Mouse (Mus musculus): Measurements from ENCODE around the gene Stpg4.

Stpg4 gene

DNA sequence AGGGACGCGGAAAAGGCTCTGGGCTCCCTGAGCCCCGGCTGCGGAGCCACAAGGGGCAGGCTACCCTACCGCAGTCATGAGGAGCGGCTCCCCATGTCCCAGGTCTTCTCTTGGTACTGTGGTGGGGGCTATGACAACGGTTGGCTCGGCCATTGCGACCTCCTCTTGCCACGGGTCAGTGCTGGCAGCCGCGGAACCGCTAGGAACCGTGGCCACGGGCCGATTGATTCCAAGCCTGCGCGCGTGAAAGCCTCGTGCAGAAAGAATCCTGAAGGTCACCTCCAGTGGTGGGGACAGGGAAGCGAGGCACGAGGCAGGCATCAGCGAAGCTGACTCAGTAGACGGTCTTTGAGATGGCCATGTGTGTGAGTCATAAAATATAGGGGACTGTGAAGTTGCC, at the start of gene Stpg4:
Stpg4 (minus strand) TSS at position 231 of the 400 bp plus-strand sequence.
- in situ Hi-C loops (cut with MboI, MseI): no loop called here

- in situ Hi-C loops (cut with MboI, MseI): no loop called here
Measured at GRCm38 (mm10) chr17:87475356-87475755, 47.8 kb upstream of the Stpg4 start.

DNA sequence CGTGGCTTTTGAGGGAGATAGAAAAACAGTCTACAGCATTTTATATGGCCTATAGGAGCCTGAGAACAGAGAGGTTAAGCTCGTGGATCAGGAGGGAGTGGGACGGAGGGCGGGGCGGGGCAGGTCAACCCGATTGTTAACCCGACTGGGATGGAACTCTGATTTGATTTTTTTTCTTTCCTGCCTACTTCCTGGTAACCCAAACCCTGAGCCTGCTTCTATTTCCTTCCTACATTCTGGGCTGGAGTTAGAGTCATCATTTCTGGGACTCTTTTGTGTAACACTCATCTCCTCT, 46.9 kb upstream of the Stpg4 start:
- in situ Hi-C loops (cut with MboI, MseI): no loop called here

GRCm38 (mm10) chr17:87473736-87474500, 46.4 kb upstream of the Stpg4 start:
- in situ Hi-C loops (cut with MboI, MseI): no loop called here

DNA sequence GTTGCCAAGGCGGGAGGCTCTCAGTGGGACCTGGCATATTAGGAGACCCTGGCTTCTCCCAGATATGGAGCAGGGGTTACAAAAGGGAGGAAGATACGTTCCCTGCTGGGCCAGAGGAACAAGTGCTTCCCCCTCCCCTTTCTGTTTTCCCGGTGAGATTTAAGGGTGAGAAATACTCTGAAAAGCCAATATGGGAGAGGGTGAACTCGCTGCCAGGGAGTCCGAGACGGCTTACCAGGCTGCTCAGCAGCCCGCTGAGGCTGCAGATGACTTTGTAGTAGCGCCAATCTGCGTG, 45.8 kb upstream of the Stpg4 start:
- in situ Hi-C loops (cut with MboI, MseI): no loop called here

GRCm38 (mm10) chr17:87472879-87473278, 45.3 kb upstream of the Stpg4 start:
- in situ Hi-C loops (cut with MboI, MseI): no loop called here

DNA sequence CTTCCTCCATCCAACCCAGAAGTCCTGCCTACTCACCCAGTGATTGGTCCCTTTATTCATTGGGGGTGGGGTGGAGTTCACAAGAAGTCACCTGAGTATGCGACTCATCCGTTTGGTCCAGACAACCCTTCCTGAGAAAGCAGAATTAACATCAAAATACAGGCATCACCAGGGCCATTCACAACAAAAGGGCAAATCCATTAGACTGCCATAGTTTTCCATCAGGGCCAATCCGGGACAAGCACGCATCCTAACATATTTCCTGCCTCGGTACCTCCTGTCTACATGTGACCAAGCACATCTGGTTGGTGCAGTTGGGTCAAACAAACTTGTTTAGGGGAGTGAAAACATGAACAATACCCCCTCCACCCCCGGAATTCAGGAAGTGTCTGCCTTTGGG, 44.1 kb upstream of the Stpg4 start:
- in situ Hi-C loops (cut with MboI, MseI): no loop called here

GRCm38 (mm10) chr17:87470797-87471196, 43.3 kb upstream of the Stpg4 start:
- in situ Hi-C loops (cut with MboI, MseI): no loop called here

DNA sequence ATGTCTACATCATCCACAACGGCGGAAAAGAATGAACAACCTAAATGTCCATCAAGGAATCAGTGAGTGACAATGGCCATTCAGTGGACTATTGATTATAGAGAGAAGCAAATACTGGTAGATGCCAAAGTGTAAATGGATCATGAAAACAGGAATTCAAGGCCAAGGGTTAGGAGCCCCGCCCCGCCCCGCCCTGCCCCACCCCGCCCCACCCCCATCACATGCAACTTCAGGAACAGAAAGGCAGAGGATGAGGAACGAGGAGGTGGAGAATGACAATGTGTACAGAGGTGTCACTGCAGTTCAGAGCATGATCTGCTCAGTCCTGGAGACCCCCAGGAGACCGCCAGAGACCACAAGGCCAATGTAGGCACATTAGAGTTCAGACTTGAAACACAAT, 42.7 kb upstream of the Stpg4 start:
- in situ Hi-C loops (cut with MboI, MseI): no loop called here

DNA sequence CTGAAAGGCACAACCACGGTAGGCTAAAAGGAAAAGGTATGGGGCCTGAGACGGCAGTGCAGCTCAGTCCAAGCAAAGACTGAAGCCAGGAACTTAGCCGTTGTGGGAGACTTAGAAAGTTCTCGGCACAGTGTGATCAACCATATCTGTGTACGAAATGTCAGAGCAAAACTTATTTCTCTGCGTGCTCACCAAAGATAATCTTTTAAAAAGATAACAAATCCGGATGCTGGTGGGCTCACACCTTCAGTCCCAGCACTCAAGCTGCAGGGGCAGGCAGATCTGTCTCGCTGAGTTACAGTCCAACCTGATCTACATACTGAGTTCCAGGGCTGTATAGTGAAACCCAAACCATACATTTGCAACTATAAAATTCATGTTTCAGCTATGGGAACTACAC, 41.9 kb upstream of the Stpg4 start:
- in situ Hi-C loops (cut with MboI, MseI): no loop called here

DNA sequence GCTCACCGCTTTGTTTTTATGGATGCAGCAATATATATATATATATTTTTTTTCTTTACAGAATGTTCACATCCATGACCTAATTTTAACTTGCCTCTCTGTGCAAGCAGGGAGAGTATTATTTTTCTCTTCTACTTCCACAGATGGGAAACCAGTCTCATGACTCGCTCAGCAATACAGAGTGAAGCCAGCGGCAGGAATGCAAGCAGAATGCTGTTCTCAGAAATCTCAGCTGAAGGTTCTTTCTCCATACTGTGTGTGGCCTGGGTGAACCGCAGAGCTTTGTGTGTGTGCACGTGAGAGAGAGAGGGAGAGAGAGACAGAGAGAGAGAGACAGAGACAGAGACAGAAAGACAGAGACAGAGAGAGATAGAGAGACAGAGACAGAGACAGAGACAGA, 41.1 kb upstream of the Stpg4 start:
- in situ Hi-C loops (cut with MboI, MseI): no loop called here

DNA sequence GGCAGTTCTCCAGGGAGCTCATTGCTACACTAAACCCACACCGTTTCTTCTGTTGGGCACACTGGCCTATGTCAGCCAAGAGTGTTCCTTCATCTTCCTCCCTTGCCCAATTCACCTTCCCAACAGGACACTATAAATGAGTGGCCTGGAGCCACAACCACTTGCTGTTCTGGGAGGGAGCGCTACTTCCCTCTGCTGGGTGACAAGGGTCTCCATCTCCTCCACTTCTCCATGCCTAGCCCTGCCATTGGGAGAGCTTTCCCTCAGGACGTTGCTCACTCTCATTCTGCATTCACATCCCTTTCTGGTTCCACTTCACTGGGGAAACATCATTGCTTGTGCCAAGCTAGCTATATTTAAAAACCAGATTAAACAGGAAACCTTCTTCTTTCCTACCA, 34.0 kb upstream of the Stpg4 start:
- in situ Hi-C loops (cut with MboI, MseI): no loop called here

- in situ Hi-C loops (cut with MboI, MseI): no loop called here
Measured at GRCm38 (mm10) chr17:87460669-87461498, 33.3 kb upstream of the Stpg4 start.

DNA sequence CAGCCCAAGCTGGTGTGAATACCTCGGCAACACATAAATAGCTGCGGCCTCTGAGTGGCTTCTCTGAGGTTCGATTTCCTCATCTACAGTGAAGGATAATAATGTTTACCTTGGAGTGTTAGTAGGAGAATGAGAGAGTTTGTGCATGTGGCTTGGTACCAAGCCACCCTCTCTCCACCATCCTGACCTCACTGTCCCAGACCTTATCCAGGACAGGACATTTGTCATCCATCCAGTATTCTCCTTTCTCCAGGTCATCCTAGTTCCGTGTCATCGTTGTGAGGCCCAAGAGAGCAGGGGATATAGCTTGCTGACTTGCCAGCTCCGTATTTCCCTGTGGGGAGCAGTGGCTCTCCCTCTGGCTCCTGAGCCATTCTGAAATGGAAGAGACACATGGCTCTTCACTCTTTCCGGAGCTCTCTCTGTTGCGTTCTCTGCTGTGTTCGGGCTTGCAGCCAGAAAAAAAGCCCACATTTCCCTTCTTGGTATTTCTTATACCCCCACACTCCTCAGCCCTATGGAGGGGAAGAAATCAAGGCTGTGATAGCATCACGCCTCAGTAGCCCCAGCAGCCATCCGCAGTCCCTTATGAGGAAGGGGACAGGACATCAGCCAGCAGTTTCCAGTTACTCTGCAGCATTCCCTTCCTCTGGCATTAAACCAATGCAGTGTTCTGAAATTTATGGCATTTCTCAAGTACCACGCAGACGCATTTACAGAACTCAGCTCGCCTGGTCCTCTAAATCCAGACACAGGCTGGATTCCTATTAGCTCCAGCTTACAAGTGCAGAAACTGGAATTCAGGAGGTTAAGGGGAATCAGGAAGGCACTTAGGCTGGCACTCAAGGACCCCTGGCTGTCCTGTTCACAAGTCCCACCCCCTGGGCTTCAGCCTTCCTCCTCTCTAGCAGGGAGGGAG, 32.5 kb upstream of the Stpg4 start:
- in situ Hi-C loops (cut with MboI, MseI): no loop called here

DNA sequence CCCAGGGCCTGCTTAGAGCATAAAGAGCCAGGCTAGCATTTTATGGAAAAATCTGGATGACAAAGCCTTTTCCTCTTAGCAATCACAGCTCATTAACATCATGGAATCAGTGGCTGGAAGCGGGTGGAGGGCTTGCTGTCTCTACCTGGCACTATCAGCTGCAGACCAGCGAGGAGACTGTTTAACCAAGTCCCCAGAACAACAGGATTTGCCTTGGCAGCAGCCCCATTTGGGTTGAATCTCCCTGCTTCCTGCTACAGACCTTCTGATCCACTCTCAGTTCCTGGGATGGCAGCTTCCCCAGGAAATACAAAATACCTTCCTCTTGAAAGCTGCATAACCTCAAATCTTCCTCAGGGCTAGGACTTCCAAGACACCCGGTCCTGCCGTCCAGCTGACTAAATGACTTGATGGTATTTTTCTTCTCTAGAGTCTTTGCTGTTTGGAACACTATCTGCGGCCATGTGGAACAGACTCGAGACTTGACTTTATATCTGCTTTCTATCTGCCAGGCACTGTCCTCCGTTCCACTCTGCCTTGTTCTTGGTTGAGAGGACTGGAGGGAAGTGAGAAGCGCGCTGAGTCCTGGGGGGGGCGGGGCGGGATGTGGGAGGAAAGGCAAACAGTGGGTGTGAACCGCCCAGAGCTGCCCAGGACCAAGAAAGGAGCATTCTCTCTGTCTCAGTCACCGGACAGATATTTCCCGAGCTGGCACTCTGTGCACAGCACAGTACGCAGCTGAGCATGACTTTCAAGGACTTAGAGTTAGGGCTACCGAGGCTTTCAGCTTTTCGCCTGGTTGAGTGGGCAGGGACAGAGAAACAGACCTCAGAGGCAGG, 31.6 kb upstream of the Stpg4 start:
- in situ Hi-C loops (cut with MboI, MseI): no loop called here

DNA sequence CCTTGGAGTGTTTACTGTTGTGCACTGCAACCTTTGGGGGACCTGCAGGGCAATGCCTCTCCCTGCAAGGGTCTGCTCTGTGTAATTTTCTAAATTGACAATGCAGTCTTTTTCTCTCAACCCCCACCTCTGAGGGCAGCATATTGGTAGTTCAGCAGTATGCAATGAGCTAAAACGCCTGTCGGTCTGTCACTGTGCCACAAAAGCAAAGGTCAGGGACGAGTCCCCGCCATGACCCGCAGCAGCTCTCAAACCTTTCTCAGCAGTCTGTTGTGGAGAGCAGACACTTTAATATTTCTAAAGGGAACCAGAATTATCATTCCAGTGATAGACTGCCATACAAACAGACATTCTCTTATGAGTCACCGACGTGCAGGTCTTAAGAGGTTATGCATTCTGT, 30.4 kb upstream of the Stpg4 start:
- in situ Hi-C loops (cut with MboI, MseI): no loop called here

GRCm38 (mm10) chr17:87454121-87454520, 26.6 kb upstream of the Stpg4 start:
- in situ Hi-C loops (cut with MboI, MseI): no loop called here

GRCm38 (mm10) chr17:87453336-87453735, 25.8 kb upstream of the Stpg4 start:
- in situ Hi-C loops (cut with MboI, MseI): no loop called here

DNA sequence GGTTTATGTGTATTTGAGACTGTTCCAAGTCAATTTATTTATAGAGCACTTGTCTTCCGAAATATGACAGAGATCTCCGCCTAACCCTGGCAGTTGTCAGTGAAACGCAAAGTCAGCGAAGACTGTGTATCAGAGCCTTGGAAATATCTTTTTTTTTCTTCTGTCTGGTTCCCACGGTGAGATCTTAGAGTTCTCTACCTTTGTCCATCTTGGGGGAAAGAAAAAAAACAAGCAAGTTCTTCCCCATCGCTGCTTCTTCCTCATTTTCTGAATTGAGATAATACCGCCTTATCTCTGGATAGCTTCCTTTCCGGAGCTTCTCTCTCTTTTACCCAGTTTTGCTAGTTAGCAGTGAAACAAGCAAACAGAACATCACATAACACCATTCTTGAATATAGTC, 21.3 kb upstream of the Stpg4 start:
- in situ Hi-C loops (cut with MboI, MseI): no loop called here

DNA sequence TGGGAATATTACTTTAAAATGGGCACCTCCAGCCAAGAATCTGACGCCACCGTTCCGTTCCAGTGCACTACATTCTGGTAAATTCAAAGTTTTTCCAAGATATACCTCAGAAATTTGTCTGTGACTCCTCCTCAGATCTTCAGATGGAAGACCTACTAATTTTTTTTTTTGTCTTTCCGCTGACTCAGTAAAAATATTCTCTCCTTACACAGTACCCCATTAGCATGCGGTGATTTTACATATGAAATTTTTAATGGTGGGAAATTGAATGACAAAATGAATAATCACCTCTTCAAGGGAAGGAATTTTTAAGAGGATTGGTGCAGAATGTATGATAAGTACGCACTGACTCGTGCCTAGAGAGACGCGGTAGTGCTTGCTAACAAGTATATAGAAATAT, 20.8 kb upstream of the Stpg4 start:
- in situ Hi-C loops (cut with MboI, MseI): no loop called here

- in situ Hi-C loops (cut with MboI, MseI): no loop called here
Measured at GRCm38 (mm10) chr17:87447612-87448200, 20.2 kb upstream of the Stpg4 start.
